Mouse (Mus musculus) lung, postnatal 10 days (tissue): Measurements from ENCODE around the gene H13.

Experiments
- DNase-seq: peaks from one replicate; pipeline ENCODE4 v3.0.0; 2021

H13 gene

DNA sequence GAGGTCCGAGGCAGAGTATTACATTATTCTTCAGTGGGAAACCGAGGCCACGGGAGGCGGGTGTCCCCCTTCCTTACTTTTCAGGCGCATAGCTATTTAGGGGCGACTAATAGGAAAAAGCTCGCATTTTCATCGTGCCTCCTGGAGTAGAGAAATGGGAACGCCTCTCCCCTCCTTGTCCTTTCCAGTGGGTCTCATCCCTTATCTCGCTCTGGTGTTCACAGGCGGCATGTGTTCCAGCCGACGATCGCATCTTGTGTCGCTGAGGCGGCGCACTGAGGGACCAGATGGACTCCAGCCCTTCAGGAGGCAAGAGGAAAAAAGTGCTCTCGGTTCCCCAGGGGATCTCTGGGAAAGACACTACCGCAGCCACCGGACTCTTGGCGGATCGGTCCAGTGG, 67.5 kb downstream of the H13 start:
- DNase-seq, result no peak

DNA sequence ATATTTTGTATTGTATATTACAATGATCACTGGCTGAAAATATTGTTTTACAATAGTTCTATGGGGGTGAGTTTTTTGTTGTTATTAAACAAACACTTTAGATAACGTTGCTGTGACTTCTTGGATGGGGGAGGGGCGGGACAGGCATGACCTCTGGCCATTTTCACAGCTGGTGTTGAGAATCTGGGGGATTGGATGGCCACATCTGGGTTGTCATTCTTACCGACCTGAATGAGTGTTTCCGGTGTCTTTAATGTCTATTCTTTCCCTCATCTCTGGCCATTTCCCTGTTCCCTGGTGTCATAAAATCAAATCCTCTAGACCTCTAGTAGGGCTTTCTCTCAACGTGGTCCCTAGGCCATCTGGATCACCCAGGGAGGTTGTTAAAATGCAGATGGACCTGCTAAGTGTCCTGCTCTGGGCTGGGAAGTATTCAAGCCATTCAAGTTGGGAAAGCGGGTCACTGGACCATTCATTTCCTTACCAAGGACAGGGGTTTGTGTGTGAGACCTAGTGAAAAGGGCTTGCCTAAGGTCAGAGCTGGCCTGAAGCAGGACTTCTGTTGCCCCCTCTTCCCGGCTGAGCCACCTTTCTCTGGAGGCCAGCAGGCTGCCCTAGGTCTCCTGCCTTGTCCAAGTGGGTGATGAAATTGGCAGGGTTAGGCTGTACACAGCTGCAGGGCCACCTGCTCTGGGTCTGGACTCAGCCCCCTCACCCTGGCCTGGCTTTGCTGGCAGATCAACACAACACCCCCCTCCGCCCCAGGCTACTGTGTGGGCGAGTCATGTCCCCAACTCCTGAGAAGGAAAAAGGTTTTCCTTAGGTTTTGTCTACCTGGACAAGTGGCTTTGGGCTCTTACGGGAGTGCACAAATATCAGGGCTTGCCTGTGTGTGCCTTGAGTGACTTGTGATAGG, 68.3 kb downstream of the H13 start:
- DNase-seq, result no peak

DNA sequence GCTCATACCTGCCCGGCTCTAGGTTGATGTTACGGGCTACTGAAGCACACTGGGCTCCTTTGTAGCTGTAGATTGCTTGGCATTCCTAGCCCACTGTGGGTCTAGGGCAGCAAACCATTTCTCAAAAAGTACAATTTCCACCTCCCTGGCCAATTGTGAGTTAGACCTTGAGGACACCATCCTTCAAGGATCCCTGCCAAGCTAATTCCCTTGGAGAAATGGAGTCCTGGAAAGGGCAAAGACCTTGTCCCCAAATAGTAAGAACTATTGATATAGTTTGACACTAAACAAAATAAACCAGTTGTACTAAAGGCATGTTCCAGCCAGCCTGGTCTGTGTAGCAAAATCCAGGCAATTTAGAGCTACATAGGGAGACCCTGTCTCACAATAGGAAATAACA, 69.1 kb downstream of the H13 start:
- no peak for DNase-seq

DNA sequence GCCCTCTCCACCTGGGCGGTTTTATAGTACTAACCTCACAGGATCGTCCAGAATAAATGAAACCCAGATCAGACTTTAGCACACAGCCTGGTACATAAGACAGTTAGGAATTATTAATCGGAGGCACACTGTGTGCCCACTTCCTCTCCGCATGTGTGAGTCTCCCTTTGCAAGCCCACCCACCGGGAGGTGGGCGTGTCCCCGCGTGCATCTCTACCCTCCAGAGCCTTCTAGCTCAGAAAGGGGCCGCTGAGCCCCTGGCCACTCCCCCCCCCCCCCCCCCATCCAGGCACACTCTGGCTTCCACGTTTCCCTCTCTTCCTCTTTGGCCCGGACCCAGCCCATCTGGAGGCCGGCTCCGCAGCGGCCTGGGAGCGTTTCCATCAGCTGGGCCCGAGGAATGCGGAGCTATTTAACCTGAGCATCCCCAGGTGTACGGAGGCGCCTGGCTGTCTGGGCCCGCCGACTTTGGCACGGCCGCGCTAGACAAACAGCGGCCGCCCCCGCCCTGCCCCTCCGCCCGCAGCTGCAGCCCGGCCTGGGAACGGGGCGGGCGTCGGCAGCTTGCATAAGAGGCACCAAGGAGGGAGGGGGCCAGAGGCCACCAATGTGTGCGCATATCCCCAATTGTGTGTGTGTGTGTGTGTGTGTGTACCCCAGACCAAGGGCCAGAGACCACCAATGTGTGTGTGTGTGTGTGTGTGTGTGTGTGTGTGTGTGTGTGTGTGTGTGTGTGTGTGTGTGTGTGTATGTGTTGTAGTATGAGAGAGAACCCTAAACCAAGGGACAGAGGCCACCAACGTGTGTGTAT, 70.0 kb downstream of the H13 start:
- DNase-seq, result peak; percentile 90

DNA sequence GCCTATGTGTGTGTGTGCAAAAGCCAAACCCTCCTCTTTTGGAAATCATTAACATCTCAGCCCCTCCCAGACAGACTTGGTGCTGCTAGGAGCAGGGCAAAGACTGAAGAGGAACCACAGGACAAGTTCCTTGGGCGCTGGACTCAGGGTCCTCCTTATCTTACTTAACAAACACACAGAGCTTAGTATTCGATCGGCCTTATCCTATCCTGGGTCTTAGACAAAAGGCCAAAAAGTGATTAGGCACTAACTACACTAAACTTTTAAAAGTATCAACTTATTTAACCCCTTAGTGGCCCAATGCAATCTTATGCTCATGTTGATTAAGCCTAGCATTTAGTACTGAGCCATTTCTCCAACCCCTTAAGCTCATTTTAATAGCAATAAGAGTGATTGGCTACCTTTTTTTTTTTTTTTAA, 70.6 kb downstream of the H13 start:
- DNase-seq, result peak; percentile 73

DNA sequence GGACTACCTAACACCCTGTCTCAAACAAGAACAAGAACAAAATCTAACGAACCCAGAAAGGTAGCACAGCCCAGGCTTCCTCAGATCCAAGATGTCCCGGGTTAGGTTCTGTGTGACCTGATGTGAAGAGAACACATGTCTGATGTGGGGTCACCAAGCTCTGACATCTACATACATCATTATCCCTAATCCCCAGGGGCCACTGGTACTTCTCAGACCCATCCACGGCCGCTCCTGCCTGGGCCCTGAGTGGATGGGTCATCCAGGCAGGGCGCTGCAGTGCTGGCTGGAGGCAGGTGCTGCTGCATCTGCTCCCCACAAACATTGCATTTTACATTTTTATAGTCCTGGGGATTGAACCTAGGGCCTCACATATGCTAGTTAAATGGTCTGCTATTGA, 71.2 kb downstream of the H13 start:
- DNase-seq, result no peak

DNA sequence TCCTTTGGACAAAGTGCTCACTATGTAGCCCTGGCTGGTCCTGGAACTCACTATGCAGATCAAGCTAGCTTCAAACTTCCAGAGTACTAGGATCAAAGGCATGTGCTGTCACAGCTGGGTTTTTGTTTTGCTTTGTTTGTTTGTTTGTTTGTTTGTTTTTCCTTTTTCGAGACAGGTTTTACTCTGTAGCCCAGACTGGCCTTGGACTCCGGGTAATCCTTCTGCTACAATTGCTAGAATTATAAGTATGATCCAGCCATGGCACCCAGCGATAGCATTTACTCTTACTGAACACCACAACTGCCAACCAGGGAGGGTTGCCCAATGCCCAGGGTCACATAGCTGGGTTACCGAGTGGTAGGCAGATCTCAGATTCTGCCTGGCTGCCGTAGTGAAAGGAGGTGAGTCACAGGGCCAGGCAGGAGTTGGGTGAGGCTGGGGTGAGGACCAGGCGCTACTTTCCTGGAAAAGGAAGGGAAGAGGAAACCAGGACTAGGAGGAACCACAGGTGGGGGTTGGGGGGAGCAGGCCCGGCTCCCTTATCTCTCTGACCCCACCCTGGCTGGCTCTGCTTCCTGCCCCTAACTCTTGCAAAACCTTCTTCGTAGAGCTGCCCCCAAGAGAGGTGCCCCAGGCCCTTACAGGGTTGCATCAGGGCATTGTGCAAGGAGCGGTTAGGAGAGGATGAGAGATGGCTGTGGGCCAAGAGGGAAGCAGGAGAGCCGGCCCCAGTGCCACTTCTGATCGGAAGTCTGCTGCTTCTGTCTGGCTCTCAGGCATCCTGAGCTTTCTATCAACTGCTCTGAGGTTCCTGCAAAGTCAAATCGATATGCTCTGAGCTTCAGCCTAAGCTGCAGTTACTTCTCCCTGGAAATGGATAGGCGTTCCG, 72.1 kb downstream of the H13 start:
- peak; percentile 94 for DNase-seq

DNA sequence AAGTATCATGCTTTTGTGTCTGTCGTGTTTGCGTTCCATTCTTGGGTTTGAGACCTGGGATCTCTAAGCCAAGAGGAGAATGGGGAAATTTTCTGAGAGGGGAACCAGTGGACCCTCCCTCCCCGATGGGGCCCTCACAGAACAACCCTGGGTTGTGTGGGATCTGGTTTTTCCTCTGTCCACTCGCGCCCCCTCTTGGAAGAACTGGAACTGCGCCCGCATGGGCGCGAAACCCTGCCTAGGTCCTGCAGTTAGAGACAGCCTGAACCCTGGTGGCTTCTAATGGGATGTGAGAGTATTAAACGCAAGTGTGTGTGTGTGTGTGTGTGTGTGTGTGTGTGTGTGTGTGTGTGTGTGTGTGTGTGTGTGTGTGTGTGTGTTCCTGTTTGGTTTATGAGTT, 73.2 kb downstream of the H13 start:
- peak; percentile 93 for DNase-seq

DNA sequence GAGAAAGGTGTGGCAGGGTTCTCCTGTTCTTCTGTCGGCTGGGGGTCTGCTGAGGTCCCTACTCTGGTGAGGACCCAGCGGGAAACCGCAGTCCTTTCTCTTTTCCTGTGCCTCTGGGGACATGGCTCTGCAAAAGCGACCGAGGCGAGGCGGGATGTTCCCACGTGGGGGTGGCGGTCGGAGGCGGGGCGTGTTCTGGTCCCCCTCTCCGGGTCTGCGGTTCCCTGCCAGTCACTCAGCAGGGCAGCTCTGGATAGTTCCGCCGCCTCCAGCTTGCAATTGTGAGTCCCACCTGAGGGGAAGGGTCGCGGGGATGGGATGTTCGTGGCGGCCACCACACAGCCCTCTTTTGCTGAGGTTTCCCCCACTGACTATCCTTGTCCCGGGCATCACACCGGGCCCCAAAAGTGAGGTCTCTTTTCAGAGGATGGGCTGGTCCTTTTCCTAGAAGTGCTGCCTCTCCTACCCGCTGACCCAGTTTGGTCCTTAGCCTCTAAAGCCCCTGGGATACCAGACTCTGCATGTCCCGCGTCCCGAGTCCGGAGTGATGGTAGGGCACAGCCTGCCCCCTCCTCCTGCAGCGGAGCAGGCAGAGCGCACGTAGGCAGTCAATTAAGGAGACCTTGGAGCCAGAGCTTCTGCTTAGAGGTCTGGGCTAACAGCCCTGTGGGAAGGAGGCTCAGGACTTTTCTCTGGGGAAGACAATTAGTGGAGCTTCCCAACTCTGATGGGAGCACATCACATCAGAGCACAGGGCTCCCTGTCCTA, 84.9 kb downstream of the H13 start, which contains the start of gene Cox4i2:
Cox4i2 (plus strand) TSS at position 230 of the 768 bp plus-strand sequence.
- peak; percentile 74 for DNase-seq

DNA sequence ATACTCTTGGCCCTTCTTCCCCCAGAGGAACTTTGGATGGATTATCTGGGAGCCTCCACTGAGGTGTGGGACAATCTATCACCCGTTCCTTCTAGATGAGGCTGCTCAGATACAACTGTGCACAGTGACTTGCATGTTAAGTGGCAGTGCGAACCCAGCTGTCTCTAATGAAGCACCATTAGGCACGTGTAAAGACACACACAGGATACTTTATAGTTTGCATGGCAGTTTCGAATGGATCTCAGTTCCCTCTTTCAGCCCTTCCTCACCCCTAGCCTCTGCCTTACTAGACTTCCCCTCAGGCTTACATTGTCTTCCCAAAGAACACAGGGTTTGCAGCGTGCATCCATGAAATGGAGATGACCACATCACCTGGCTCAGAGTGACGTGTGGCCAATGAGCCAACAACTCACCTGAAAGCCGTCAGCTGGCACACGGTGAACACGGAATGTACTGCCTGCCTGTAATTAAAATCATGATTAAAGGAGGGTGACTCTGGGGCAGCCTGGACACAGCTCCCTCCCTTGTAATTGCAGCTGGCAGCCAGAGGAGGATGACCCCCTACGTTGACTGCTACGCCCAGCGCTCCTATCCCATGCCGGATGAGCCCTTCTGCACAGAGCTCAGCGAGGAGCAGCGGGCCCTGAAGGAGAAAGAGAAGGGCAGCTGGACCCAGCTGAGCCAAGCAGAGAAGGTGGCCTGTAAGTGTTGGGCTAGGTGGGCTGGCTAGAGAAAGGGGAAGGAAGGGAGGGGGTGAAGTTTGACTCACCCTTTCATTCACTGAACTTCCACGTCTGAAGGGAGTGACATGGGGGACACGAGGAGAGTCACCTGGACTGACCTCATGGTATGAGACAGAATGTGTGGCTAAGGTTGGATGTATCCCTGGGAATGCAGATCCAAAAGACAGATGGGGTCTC, 87.5 kb downstream of the H13 start:
- no peak for DNase-seq

DNA sequence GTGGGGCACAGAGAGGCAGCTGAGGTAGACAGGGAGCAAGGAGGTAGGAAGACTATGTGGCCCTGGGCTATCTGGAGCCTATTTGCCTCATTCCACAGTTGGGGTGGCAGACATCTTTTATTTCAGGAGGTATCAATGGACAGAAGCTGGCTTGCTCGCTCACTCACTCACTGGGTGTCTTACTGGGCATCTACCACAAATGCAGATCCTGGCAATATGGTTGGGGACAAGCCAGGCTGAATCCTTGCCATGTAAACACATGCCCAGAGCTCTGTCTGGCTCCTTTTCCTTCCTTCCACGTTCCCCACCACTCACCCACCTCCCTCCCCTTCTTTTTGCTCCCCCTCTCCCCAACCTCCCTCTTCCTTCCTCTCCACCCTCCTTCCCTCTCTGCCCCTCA, 88.2 kb downstream of the H13 start:
- DNase-seq, result no peak
